Mouse (Mus musculus) brown adipose tissue, adult 24 weeks (tissue): ENCODE measurements around the gene Atf2. TPM values are rescaled to one million over a fixed set of nuclear protein-coding genes. Genes with fewer than 3 reads are reported as not detected.
"Not testable (repeated sequence)": the region's sequence is repeated elsewhere in the genome, so short reads cannot be mapped to it uniquely, and the experiment has no call there.

Experiments used
- H3K27ac ChIP-seq: fragments of 200-500 bp; replicated peaks from 2 replicates; pipeline ENCODE4 v1.5.1; 2012; ENCODE audit warnings: low read depth, mild to moderate bottlenecking, low read length
- H3K4me1 ChIP-seq: fragments of 200-500 bp; 2 replicates; pipeline ENCODE4 v1.6.1; 2012; ENCODE audit warnings: low read length, mixed read lengths; ENCODE audit not compliant: control insufficient read depth, insufficient read depth, insufficient read length
- H3K4me3 ChIP-seq: fragments of 200-500 bp; 2 replicates; pipeline ENCODE4 v1.5.1; 2012; ENCODE audit warnings: low read depth, mild to moderate bottlenecking, low read length, moderate library complexity; ENCODE audit not compliant: insufficient read depth
- polyA plus RNA-seq: library from polyadenylated mRNA; stranded (reverse); fragments of >200 nt; gene quantifications from 2 replicates; pipeline ENCODE4 v1.2.4, GENCODE M21; 2012; ENCODE audit not compliant: missing spikeins, insufficient read depth, insufficient read length

The Atf2 gene
- polyA plus RNA-seq = 48.3 and 76.1 TPM in 2 replicates

DNA sequence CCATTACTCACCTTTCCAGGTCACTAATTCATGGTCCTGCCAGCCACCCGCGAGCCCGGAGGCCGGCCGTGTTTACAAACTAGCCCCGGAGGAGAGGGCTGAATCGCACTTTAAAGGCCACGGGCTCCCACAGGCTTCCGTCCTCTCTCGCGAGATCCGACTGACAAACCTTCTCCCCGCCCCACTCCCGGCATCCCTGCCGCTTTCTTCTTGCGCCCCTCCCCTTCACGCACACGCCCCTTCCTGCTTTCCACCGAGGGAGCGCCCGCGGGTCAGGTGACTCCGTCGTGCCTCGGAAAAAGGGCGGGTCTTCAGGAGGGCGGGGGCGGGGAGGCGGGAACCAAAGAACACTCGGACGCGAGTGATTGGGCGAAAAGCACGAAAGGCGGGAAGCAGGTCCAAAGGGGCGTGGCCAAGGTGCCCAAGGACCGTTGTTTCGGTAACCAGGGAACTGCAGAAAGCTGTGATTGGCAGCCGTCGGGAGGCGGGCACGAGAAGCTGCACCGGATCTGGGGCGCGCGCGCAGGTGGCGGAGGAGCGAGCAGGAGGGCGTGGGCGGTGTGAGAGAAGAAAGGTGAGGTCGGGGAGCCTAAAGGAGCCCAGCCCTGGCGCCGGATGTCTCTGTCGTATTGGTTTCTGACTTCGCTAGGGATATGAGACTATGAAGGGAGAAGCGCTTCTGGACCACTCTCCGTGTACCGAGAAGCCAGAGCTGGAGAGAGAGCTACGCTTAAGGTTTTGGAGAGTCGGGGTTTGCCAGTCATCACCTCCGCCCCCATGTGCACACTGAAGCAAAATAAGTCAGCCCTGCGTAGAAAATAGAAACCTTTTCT, at the start of gene Atf2:
Atf2 (minus strand) TSS at position 176 of the 833 bp plus-strand sequence.
- peaks cover 2% of the 10 kb centered on the region; the same call in 1 of the 2 replicates for H3K4me1 ChIP-seq
- H3K27ac ChIP-seq = peak within 1 kb of the TSS; percentile 73
- peak within 1 kb of the TSS; percentile 87 for H3K4me3 ChIP-seq

- Histone ChIP-seq H3K4me3 (no peak overlapping the region), H3K27ac (no peak overlapping the region), H3K4me1 (no peaks in the 10 kb centered on the region)
Measured at GRCm38 (mm10) chr2:73941281-73941680, 48.8 kb upstream of the Atf2 start.

GRCm38 (mm10) chr2:73940471-73940870, 48.0 kb upstream of the Atf2 start:
- H3K27ac ChIP-seq = no peak overlapping the region
- no peaks in the 10 kb centered on the region for H3K4me1 ChIP-seq
- no peak overlapping the region for H3K4me3 ChIP-seq

DNA sequence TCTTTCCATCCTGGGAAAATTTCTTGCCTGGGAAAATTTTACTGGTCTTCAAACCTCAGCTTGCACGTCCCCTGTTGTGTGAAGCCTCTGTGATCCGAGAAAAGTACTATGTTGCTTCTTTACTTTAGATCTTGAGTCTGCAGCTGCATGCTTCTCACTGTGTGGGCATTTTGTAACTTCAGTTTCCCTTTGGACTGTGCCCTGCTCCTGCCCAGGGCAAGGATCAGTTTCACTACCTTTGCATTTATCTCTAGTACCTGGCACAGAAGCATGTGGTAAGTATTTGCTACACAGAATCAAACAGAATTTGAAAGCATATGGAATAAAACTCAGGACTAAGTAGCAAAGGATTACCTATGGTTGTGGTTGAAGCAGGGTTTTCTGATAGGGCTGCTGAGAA, 46.5 kb upstream of the Atf2 start:
- no peak overlapping the region for H3K4me3 ChIP-seq
- no peak overlapping the region for H3K27ac ChIP-seq
- no peaks in the 10 kb centered on the region for H3K4me1 ChIP-seq

DNA sequence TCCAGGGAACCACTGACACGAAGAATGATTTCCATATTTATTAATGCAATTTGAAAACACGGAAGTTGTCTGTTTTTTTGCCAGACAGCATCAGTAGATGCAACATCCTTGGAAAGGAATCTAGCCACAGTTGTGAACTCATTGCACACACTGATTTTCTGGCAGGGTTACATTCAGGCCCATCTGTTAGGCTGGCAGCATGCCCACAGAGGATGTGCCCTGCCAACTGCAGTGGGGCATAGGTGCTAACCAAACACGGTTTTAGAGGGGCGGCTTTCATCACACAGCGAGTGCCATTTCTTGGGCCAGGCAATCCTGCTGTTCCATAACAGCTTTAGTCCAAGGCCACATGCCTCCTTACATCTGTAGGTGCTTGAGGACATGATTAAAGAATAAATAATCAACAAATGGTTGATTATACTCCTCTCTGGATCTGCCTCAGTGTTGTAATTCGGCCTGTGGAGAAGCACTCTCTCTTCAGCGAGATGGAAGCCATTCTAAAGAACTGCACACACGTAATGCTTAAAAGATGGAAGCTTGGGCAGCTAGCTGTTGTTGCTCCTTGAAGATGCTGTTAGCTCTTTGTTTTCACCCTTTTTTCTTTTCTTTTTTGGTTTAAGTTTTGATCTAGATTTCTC, 40.4 kb upstream of the Atf2 start:
- no peak overlapping the region for H3K4me3 ChIP-seq
- no peak overlapping the region for H3K27ac ChIP-seq
- H3K4me1 ChIP-seq = no peaks in the 10 kb centered on the region

- Histone ChIP-seq H3K4me1 (no peaks in the 10 kb centered on the region), H3K27ac (no peak overlapping the region), H3K4me3 (no peak overlapping the region)
Measured at GRCm38 (mm10) chr2:73927711-73928110, 35.3 kb upstream of the Atf2 start.

DNA sequence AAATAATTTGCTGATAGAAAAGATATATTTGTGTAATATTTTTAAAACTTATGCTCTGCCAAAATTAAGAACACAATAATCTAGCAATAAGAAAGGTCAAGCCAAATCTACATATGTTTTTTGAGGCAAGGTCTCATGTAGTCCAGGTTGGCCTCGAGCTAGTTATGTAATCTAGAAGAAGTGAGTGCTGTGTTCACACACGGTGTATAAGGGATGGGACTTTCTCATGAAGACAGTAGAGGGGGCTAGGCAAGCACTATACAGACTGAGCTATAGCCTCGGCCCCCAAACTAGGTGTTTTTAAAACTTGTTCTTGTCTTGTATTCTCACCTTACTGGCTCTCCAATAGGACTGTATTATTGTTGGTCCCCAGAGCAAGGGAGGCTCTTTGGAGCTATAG, 33.1 kb upstream of the Atf2 start:
- no peak overlapping the region for H3K4me3 ChIP-seq
- no peaks in the 10 kb centered on the region for H3K4me1 ChIP-seq
- H3K27ac ChIP-seq = no peak overlapping the region

DNA sequence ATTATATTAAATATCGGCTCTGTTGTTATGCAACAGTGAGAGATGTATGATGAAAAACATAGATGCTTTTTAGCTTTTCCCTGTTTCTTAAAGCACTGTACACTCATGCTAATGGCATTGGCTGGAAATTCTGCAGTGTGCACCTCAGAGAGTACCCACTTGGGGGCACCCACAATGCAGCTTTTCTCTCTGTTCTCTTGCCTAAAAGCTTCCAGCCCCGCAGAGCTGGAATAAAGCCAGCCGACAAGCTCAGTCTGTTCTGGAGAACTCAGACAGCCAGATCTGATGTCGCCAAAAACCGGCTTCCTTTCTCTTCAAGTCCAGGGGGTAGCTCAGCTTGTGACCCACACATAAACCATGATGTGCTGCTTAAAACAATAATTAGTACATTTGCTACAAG, 32.6 kb upstream of the Atf2 start:
- no peak overlapping the region for H3K27ac ChIP-seq
- H3K4me1 ChIP-seq = no peaks in the 10 kb centered on the region
- no peak overlapping the region for H3K4me3 ChIP-seq

GRCm38 (mm10) chr2:73919642-73920041, 27.2 kb upstream of the Atf2 start:
- 0 out of 2 replicates have a peak overlapping the region, but pooled peaks have one; percentile 17 for H3K27ac ChIP-seq
- H3K4me1 ChIP-seq = no peaks in the 10 kb centered on the region
- no peak overlapping the region for H3K4me3 ChIP-seq

DNA sequence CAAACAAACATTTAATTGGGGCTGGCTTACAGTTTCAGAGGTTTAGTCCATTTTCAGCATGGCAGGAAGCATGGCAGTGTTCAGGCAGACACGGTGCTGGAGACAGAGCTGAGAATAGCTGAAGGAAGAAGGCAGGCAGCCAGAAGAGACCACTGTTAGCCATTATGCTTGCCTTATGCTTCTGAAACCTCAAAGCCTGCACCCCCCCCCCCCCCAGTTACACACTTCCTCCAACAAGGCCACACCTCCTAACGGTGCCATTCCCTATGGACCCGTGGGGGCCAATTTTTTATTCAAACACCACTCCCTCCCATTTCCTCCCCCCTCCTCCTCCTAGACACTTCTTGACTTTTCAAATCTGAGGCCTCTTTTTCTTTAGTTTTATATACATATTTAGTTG, 19.8 kb upstream of the Atf2 start:
- Histone ChIP-seq H3K27ac (peak overlapping the region; percentile 100), H3K4me1 (0 out of 2 replicates have a peak, but pooled peaks cover 5% of the 10 kb centered on the region), H3K4me3 (peak overlapping the region; percentile 92)

- Histone ChIP-seq H3K4me3 (peak within 1 kb of the TSS; percentile 92), H3K4me1 (0 out of 2 replicates have a peak, but pooled peaks cover 5% of the 10 kb centered on the region), H3K27ac (peak within 1 kb of the TSS; percentile 100)
Measured at GRCm38 (mm10) chr2:73911175-73911700, 18.8 kb upstream of the Atf2 start, which contains the start of gene Atp5g3. Gene Atp5g3 (minus strand): TSS chr2:73911326.

DNA sequence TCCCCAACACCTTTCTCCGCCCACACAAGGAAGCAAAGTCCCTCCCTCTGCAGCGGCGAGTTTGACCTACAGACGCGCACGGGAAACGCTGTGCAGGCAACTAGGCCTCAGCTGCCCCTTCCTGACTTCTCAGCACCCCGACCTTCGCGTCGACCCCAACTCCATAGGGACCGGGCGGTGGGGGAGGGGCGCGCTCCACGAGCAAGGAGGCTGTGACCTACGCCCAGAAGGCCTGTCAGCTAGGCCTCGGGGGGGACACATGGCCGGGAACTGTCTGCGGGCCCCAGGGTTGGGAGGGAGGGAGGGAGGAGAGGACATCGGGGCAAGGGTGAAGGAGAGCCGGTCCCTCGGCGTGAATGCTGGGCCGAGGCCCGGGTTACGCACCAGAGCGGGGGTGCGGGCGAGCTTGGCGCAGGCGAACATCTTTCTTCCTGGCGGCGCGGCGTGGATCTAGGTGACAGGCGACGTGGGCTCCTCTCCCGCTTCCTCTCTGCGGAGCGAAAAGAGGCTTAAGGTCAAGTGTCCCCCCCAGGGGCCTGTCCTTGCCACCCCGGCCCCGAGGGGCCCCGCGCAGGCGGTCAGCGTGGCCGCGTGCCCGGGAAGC, 18.2 kb upstream of the Atf2 start:
- H3K4me3 ChIP-seq = peak overlapping the region; percentile 81
- peak overlapping the region; percentile 98 for H3K27ac ChIP-seq
- 0 out of 2 replicates have a peak, but pooled peaks cover 5% of the 10 kb centered on the region for H3K4me1 ChIP-seq

DNA sequence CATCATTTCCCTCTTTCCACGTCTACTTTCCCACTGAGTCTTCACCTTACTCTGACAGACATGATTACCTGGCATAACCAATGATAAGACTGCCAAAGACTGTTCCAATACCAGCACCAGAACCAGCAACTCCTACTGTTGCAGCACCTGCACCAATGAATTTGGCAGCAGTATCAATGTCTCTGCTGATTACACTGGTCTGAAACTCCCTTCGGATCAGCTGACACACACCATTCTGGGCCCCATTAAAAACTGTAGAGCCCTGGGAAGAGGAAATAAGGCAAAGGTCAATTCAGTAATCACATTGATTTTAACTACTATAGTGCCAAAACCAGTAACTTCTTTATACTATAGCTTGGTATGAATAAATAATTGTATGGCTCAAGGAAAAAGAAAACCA, 16.7 kb upstream of the Atf2 start:
- peak overlapping the region; percentile 51 for H3K27ac ChIP-seq
- 0 out of 2 replicates have a peak overlapping the region, but pooled peaks have one; percentile 11 for H3K4me3 ChIP-seq
- H3K4me1 ChIP-seq = 0 out of 2 replicates have a peak, but pooled peaks cover 5% of the 10 kb centered on the region

- not testable (repeated sequence) for H3K4me1 ChIP-seq, H3K27ac ChIP-seq, H3K4me3 ChIP-seq
Measured at GRCm38 (mm10) chr2:73904679-73905078, 12.2 kb upstream of the Atf2 start.

DNA sequence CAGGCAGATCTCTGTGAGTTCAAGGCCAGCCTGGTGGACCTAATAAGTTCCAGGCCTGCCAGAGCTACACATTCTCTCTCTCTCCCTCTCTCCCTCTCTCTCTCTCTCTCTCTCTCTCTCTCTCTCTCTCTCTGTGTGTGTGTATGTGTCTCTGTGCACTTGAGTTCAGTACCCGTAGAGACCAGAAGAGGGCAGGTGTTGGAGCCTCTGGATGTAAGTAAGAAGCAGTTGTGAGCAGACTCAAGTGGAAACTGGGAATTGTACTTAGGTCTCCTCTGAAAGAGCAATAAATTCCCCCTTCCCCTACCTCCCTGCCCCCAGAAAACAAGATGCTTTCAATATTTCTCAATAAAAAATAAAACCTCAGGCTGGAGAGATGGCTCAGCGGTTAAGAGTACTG, 11.1 kb upstream of the Atf2 start:
- Histone ChIP-seq H3K27ac (no peak overlapping the region), H3K4me1 (0 out of 2 replicates have a peak, but pooled peaks cover 1% of the 10 kb centered on the region), H3K4me3 (no peak overlapping the region)
